Mouse (Mus musculus) right cerebral cortex, postnatal 36 days (tissue): ENCODE data around the gene Ythdf1.

Experiments used
- DNase-seq, 2 experiments: peaks; one replicate each; pipeline ENCODE4 v3.0.0; 2022; ENCODE audit warnings: low spot score in 2 of 2, mixed read lengths in 1 of 2

Gene Ythdf1

DNA sequence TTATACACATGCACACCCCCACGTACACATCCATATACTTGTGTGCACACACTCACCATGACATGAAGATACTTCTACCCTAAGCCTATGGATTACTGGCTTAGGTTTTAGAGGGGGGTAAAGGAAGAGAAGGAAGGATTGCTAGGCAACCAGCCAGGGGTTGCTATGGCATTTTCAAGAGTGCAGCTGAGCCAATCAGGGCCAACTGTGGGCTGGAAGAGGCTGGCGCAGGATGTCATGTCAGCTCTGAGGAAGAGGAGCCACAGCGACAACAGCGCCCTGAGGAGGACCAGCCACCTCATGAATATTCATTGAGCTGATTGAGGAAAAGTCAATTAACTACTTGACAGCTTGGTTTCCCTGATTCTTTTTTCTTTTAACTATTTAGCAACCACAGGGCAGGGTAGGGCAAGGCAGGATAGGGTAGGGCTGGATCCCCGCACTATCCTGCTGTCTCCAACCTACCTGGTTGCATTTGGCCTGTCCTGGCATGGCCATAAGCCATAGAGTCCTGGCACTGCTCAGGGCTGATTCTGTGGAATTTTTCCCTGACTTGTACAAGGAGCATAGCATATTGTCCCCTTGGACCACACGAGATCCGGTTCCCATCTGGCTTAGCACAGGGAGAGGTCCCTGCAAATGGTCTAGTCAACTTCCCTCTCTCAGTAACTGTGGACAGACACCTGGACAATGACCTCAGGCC is 41.2 kb downstream of the Ythdf1 start:
- peak in 1 of 2 experiments; percentile 69 for DNase-seq

DNA sequence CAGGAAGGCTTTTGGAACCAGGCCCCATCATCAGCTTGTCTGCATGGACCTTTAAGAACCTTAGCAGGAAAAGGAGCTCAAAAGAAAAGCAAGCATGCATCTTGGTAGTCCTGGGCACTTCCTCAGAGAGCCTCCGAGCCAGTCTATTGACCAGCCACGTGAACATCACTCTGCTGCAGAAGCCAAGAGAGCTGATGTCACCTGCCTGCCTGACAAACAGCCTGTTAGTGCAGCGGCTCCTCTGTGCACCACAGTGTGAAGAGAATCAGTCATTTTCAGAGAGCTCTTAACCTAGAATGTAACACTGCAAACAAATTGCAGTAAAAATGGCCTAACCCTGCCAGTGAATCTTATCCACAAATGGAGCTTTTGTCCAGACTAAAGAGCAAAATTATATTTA is 50.7 kb downstream of the Ythdf1 start:
- no peak for DNase-seq

- peak; percentile 16 to 36 for DNase-seq
These were observed 59.2 kb downstream of the Ythdf1 start for GRCm38 (mm10) chr2:180861561-180861960.

- DNase-seq: no peak
These were observed 63.6 kb downstream of the Ythdf1 start for GRCm38 (mm10) chr2:180857121-180857520.

GRCm38 (mm10) chr2:180855005-180855544 is 65.7 kb downstream of the Ythdf1 start:
- peak in 1 of 2 experiments; percentile 19 for DNase-seq
